Mouse (Mus musculus): ENCODE results near the gene Tes3-ps. TPM values are rescaled to one million over a fixed set of nuclear protein-coding genes. Genes with fewer than 3 reads are reported as not detected.

Tes3-ps gene
- not detected in 2 replicates for polyA plus RNA-seq (2012; rRNA removed)

DNA sequence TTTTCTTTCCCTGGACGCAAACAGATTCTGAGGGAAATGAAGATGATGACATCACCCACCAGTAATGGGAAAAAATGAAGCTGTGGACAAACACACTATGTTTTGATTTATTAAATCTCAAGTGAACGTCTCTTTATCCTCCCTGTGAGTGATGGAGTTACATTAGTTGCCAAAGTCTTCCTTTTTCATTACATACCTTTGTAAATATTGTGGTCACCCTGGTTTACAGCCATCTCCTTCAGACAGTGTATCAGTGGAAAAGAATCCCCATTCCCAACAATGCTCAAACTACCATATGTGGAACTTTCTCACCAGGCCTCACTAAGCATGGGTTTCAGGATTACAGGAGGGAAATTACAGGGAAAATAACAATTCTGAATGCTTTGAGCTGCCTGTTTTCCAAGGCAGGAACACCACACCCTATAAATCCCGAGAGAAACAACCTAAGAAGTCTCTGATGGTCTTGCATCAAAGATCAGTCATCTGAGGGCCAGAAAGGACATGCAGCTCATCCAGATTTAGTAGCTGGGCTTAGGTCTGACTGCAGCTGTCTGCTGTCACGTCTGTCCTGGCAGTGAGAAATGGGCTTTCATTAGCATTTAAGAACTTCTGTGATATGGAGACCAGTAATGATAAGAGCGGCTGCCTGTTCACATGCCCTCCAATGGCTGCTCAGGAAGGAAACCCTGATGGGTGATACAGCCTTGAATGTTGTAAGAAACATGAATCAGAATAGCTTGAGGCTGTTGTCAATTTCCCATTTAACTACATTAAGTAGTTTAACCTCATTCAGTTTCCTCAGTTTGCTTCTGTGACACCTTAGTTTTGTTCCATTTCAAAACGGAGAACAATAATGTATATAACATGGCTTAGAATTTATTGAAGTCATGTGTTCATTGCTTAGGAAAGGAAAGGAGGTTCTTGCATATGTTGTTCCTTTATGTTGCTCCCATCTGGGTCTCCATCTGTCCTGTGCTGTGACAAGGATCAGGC lies at the start of gene Tes3-ps:
Gene Tes3-ps, plus strand, starts transcription at position 943 of the 993 bp plus-strand sequence.
- no peak within 1 kb of the TSS for H3K4me3 ChIP-seq (ENCODE audit: control insufficient read depth, insufficient read depth, low read length)
- H3K27ac ChIP-seq (ENCODE audit: control insufficient read depth, insufficient read depth, low read length): no peak within 1 kb of the TSS
- WGBS: 92% methylated on average over 6 of the region's 6 CpGs
- no peak for DNase-seq
- no peaks in the 10 kb centered on the region for H3K4me1 ChIP-seq (replicated peaks; ENCODE audit: control insufficient read depth, insufficient read depth, low read length)
- TF ChIP-seq CTCF (IDR thresholded peaks at IDR 0.05; ENCODE audit: borderline replicate concordance, control insufficient read depth, extremely low read depth, insufficient read depth, low read length, poor library complexity): no peak
- TF ChIP-seq POLR2A (IDR thresholded peaks at IDR 0.05; ENCODE audit: control insufficient read depth, extremely low read depth, insufficient read depth, low read length, poor library complexity): no peak
- no peaks in the 10 kb centered on the region for H3K36me3 ChIP-seq (ENCODE audit: control insufficient read depth, insufficient read depth, low read length)
- no peaks in the 10 kb centered on the region for H3K27me3 ChIP-seq (ENCODE audit: control insufficient read depth, insufficient read depth, low read length)

DNA sequence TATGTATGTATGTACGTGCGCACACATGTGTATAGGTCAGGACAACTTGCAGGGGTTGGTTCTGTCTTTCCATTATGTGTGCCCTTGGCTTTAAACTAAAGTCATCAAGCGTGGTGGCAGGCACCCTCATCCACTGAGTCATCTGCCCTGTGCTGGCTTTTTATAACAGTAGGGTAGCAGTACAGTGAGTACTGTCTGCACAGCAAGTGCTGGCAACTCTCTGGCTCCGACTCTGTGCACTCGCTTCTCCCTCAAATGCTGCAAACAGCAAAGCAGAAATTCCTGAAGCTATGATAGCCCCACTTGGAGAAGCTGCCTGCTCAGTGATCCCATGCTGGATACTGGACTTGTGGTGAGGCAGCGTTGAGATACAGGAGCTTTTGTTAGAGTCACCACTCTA lies 48.7 kb upstream of the Tes3-ps start:
- Histone ChIP-seq H3K27ac (ENCODE audit: control insufficient read depth, insufficient read depth, low read length) (no peak overlapping the region), H3K36me3 (ENCODE audit: control insufficient read depth, insufficient read depth, low read length) (peaks cover 19% of the 10 kb centered on the region), H3K4me3 (ENCODE audit: control insufficient read depth, insufficient read depth, low read length) (no peak overlapping the region), H3K4me1 (replicated peaks; ENCODE audit: control insufficient read depth, insufficient read depth, low read length) (no peaks in the 10 kb centered on the region), H3K27me3 (ENCODE audit: control insufficient read depth, insufficient read depth, low read length) (no peaks in the 10 kb centered on the region)
- TF ChIP-seq POLR2A (IDR thresholded peaks at IDR 0.05; ENCODE audit: control insufficient read depth, extremely low read depth, insufficient read depth, low read length, poor library complexity) (no peak), CTCF (IDR thresholded peaks at IDR 0.05; ENCODE audit: borderline replicate concordance, control insufficient read depth, extremely low read depth, insufficient read depth, low read length, poor library complexity) (no peak)
- DNase-seq: no peak
- WGBS: 95% methylated on average over 6 of the region's 6 CpGs

DNA sequence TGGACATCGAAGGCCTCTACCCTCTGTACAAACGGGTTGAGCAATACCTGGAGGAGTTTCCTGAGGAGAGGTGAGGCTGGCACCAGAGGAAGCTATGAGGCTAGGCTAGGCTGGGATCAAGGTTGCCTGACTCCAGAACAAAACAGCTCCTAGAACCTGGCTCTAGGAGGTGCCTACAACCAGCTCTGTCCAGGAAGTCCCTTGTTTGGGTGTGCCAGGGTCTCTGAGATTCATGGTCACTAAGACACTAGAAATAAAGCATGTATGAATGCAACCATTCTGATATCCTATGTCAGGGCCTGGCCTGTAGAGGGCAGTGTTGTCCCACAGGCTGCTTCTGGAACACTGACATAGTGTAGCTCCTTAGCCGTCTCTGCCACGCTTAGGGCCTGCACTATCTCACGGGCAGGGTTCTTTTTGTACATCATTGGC lies 43.8 kb upstream of the Tes3-ps start:
- peaks cover 14% of the 10 kb centered on the region; the same call in 1 of the 2 replicates for H3K36me3 ChIP-seq (ENCODE audit: control insufficient read depth, insufficient read depth, low read length)
- WGBS: 59% methylated on average over 5 of the region's 5 CpGs
- DNase-seq: peak; percentile 75
- H3K4me3 ChIP-seq (ENCODE audit: control insufficient read depth, insufficient read depth, low read length): no peak overlapping the region
- no peak overlapping the region for H3K27ac ChIP-seq (ENCODE audit: control insufficient read depth, insufficient read depth, low read length)
- no peak for TF ChIP-seq POLR2A (IDR thresholded peaks at IDR 0.05; ENCODE audit: control insufficient read depth, extremely low read depth, insufficient read depth, low read length, poor library complexity)
- peak; percentile 64; the same call in 1 of the 2 replicates for TF ChIP-seq CTCF (IDR thresholded peaks at IDR 0.05; ENCODE audit: borderline replicate concordance, control insufficient read depth, extremely low read depth, insufficient read depth, low read length, poor library complexity)
- H3K4me1 ChIP-seq (replicated peaks; ENCODE audit: control insufficient read depth, insufficient read depth, low read length): no peaks in the 10 kb centered on the region
- no peaks in the 10 kb centered on the region for H3K27me3 ChIP-seq (ENCODE audit: control insufficient read depth, insufficient read depth, low read length)

DNA sequence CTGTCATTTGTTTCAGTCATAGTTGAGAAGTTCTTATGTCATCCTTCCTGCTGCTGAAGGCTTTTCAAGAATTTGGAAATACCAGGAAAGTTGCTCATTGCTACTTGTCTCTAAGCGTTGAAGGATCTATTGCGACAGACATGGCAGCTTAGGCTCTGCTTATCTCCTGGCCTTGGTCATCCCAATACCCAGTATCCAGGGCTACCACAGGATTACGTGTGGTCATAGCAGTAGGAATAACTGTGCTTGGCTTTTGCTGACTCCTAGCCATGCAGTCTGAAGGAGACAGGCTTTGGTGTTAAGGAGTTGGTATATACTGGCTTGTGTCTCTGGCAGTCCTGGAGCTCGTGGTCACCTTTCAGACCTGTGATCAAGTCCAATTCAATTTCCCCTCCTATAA lies 32.8 kb upstream of the Tes3-ps start:
- WGBS: 99% methylated on average over 4 of the region's 4 CpGs
- H3K4me1 ChIP-seq (replicated peaks; ENCODE audit: control insufficient read depth, insufficient read depth, low read length): no peaks in the 10 kb centered on the region
- TF ChIP-seq POLR2A (IDR thresholded peaks at IDR 0.05; ENCODE audit: control insufficient read depth, extremely low read depth, insufficient read depth, low read length, poor library complexity) (no peak), CTCF (IDR thresholded peaks at IDR 0.05; ENCODE audit: borderline replicate concordance, control insufficient read depth, extremely low read depth, insufficient read depth, low read length, poor library complexity) (no peak)
- H3K36me3 ChIP-seq (ENCODE audit: control insufficient read depth, insufficient read depth, low read length): peaks cover 17% of the 10 kb centered on the region
- H3K27me3 ChIP-seq (ENCODE audit: control insufficient read depth, insufficient read depth, low read length): no peaks in the 10 kb centered on the region
- DNase-seq: no peak
- no peak overlapping the region for H3K27ac ChIP-seq (ENCODE audit: control insufficient read depth, insufficient read depth, low read length)
- no peak overlapping the region for H3K4me3 ChIP-seq (ENCODE audit: control insufficient read depth, insufficient read depth, low read length)

DNA sequence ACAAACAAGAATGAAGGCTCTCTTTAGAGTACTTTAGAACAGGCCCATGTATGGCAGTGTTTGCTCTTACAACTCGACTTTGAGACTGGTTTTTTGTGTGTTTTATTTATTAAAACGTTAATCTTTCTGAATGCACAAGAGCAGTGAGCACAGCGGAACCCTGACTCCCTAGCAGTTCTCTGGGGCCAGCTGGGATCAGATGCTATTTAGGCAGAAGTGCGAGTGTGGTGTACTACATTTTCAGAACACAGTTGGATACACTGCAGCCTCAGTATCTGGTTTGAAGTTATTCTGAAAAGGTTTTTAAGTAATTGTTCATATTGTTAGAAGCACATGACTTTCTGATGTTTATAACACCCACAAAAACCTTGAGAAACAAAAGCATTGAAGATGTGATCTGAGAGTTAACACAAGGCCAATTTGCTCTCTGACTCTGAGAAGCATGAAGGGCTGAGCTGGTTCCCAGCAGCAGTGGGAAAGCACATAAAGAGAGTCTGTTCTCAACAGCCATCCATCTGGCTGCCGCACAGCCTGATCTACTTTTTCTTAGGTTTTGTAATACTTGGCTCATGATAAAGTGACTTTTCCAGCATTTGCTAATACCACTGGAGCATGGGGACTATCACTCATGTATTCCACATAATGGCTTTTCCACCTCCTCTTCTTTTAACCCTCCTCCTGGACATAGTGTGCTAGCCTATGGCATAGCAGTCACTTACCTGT lies 32.3 kb upstream of the Tes3-ps start:
- Histone ChIP-seq H3K27ac (ENCODE audit: control insufficient read depth, insufficient read depth, low read length) (no peak overlapping the region), H3K4me3 (ENCODE audit: control insufficient read depth, insufficient read depth, low read length) (no peak overlapping the region), H3K27me3 (ENCODE audit: control insufficient read depth, insufficient read depth, low read length) (no peaks in the 10 kb centered on the region), H3K4me1 (replicated peaks; ENCODE audit: control insufficient read depth, insufficient read depth, low read length) (no peaks in the 10 kb centered on the region), H3K36me3 (ENCODE audit: control insufficient read depth, insufficient read depth, low read length) (peaks cover 17% of the 10 kb centered on the region)
- TF ChIP-seq CTCF (IDR thresholded peaks at IDR 0.05; ENCODE audit: borderline replicate concordance, control insufficient read depth, extremely low read depth, insufficient read depth, low read length, poor library complexity) (no peak), POLR2A (IDR thresholded peaks at IDR 0.05; ENCODE audit: control insufficient read depth, extremely low read depth, insufficient read depth, low read length, poor library complexity) (no peak)
- WGBS: 92% methylated on average over 5 of the region's 5 CpGs
- no peak for DNase-seq

DNA sequence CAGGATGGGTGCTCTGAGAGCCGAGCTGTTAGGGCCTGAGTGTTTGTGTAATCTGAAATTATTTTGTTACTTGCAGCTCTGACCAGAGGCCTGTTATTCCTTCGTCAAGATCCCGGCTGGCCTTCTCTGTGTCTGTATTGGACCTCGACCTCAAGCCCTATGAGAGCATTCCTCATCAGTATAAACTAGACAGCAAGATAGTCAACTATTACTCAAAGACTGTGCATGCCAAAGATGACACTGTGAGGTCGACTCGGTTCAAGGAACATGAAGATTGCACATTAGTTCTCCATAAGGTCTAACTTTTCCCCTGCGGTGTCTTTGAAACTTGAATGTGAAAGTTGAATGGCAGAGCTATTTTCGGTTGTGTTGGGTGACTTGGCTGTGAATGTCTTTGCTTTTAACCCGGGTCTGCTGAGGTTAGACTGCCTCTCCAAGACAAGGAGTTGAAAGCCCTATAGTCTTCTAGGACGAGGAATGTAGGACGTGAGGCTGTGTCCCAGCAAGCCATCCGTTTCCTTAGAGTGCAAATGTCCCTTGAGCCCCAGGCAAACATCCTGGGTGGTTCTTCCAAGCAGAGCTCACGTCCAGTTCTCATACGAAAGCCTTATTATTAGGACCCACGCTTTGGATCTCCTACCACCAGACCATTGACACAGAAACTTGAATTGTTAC lies 31.5 kb upstream of the Tes3-ps start:
- H3K4me3 ChIP-seq (ENCODE audit: control insufficient read depth, insufficient read depth, low read length): no peak overlapping the region
- DNase-seq: no peak
- no peak for TF ChIP-seq POLR2A (IDR thresholded peaks at IDR 0.05; ENCODE audit: control insufficient read depth, extremely low read depth, insufficient read depth, low read length, poor library complexity)
- no peak for TF ChIP-seq CTCF (IDR thresholded peaks at IDR 0.05; ENCODE audit: borderline replicate concordance, control insufficient read depth, extremely low read depth, insufficient read depth, low read length, poor library complexity)
- peaks cover 17% of the 10 kb centered on the region for H3K36me3 ChIP-seq (ENCODE audit: control insufficient read depth, insufficient read depth, low read length)
- H3K27ac ChIP-seq (ENCODE audit: control insufficient read depth, insufficient read depth, low read length): no peak overlapping the region
- WGBS: 97% methylated on average over 15 of the region's 15 CpGs
- H3K27me3 ChIP-seq (ENCODE audit: control insufficient read depth, insufficient read depth, low read length): no peaks in the 10 kb centered on the region
- H3K4me1 ChIP-seq (replicated peaks; ENCODE audit: control insufficient read depth, insufficient read depth, low read length): no peaks in the 10 kb centered on the region

Measured in thymus, adult 2 months (tissue).